29 mouse cellular contexts compared by ENCODE assay signal in the genomic region with DNA sequence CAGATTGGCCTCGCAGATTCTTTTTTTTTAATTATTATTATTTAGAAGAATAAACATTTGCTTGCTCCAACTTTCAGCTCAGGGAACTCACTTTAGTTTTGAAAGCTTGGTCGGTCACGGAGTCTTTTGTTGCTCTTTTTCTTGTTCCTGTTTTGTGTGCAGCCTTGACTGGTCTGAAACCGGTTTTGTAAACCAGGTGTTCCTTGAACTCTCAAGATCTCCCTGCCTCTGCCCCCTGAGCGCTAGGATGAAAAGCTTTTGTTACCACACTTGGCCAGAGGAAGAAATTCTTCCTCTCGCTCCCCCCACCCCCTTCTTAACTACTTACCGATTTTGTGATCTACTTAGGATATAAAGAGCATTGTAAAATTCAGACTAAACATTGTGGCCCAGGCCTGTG. TPM values are rescaled to one million over a fixed set of nuclear protein-coding genes. Genes with fewer than 3 reads are reported as not detected.
DNase-seq lines count a peak whose midpoint lies in the region; ATAC-seq and TF ChIP-seq lines count a peak whose summit lies in the region.
"Had no signal": no experiment of that assay in that cellular context is flagged by ENCODE, and none has a peak within 500 bp of the region (broad histone marks: within the 10 kb centered on the region; RNA-seq: fewer than 3 reads in every experiment).

No protein-coding gene starts in this region.

- no peak overlapping the region for H3K4me2 ChIP-seq in kidney, embryonic 16.5 days (replicated peaks; ENCODE audit: low read depth, low read length)
- H3K4me2 ChIP-seq: embryonic facial prominence, embryonic 13.5 days; heart, embryonic 12.5 days; hindbrain, embryonic 12.5 days; limb, embryonic 12.5 days; liver, embryonic 11.5 days; lung, embryonic 14.5 days; midbrain, embryonic 15.5 days; neural tube, embryonic 12.5 days; stomach, embryonic 15.5 days had no signal

- no peak for ATAC-seq in kidney, embryonic 16.5 days (ENCODE audit: low FRiP score, low TSS enrichment)
- peak; percentile 36; the same call in 1 of the 2 replicates for ATAC-seq in granulocyte monocyte progenitor cell, adult 5-6 weeks (replicated peaks; ENCODE audit: poor library complexity, severe bottlenecking)
- ATAC-seq: forebrain, embryonic 14.5 days; intestine, postnatal 0 days; midbrain, embryonic 15.5 days had no signal

- H3K9me3 ChIP-seq in kidney, embryonic 16.5 days (ENCODE audit: low read length), result no peaks in the 10 kb centered on the region
- no peaks in the 10 kb centered on the region for H3K9me3 ChIP-seq in ES-Bruce4 (replicated peaks; ENCODE audit: control insufficient read depth, insufficient read depth, low read length, poor library complexity, severe bottlenecking)
- H3K9me3 ChIP-seq: embryonic facial prominence, embryonic 13.5 days; heart, embryonic 12.5 days; hindbrain, embryonic 12.5 days; limb, embryonic 12.5 days; midbrain, embryonic 15.5 days; neural tube, embryonic 12.5 days; stomach, embryonic 15.5 days had no signal

- WGBS in kidney, embryonic 16.5 days, result 78% methylated on average over 7 of the region's 7 CpGs

- peak; percentile 93 for TF ChIP-seq EP300 in ES-Bruce4 (IDR thresholded peaks at IDR 0.05; ENCODE audit: insufficient read depth, low read depth, low read length)

- H3K27me3 ChIP-seq in kidney, embryonic 16.5 days (ENCODE audit: insufficient read depth, low read length), result no peaks in the 10 kb centered on the region
- no peaks in the 10 kb centered on the region for H3K27me3 ChIP-seq in ES-Bruce4 (ENCODE audit: control insufficient read depth, insufficient read depth, low read length, poor library complexity, severe bottlenecking)
- H3K27me3 ChIP-seq: CH12.LX; embryonic facial prominence, embryonic 13.5 days; heart, embryonic 12.5 days; limb, embryonic 12.5 days; midbrain, embryonic 15.5 days; stomach, embryonic 15.5 days had no signal

- peaks cover 36% of the 10 kb centered on the region for H3K4me1 ChIP-seq in kidney, embryonic 16.5 days (ENCODE audit: insufficient read depth, low read length)
- H3K4me1 ChIP-seq in ES-Bruce4 (ENCODE audit: control insufficient read depth, insufficient read depth, low read length), result peaks cover 9% of the 10 kb centered on the region
- H3K4me1 ChIP-seq: midbrain, embryonic 15.5 days had no signal

- no peak overlapping the region for H3K9ac ChIP-seq in kidney, embryonic 16.5 days (replicated peaks; ENCODE audit: low read length)
- no peak overlapping the region for H3K9ac ChIP-seq in ES-Bruce4 (ENCODE audit: low read depth, poor library complexity, severe bottlenecking)
- H3K9ac ChIP-seq: embryonic facial prominence, embryonic 13.5 days; heart, embryonic 12.5 days; hindbrain, embryonic 12.5 days; limb, embryonic 12.5 days; lung, embryonic 14.5 days; midbrain, embryonic 15.5 days; neural tube, embryonic 12.5 days; stomach, embryonic 15.5 days had no signal

- no peak for DNase-seq in kidney, postnatal 4 days
- peak; percentile 62 for DNase-seq in thymus, postnatal 14 days
- no peak for DNase-seq in T-cell, adult 2 months (ENCODE audit: low spot score)
- DNase-seq in heart, adult 18-20 months, result no peak
- DNase-seq in lung, adult 18-20 months, result no peak
- DNase-seq: adrenal gland, adult 2 months; cerebellum, adult 18-20 months; cerebellum, postnatal 14 days; heart, postnatal 10 days; layer of hippocampus, postnatal 36 days; lung, embryonic 14.5 days; retina, postnatal 1 day; right cerebral cortex, postnatal 25 days; spleen, adult 18-20 months had no signal

- no peak for TF ChIP-seq CTCF in ES-Bruce4 (IDR thresholded peaks at IDR 0.05; ENCODE audit: low read depth, low read length)

- H3K27ac ChIP-seq in kidney, embryonic 16.5 days (ENCODE audit: low read length), result peak overlapping the region; percentile 50; the same call in 1 of the 2 replicates
- peak overlapping the region; percentile 93 for H3K27ac ChIP-seq in ES-Bruce4 (ENCODE audit: insufficient read depth, low read length)
- H3K27ac ChIP-seq: embryonic facial prominence, embryonic 13.5 days; hindbrain, embryonic 12.5 days; limb, embryonic 12.5 days; midbrain, embryonic 15.5 days; neural tube, embryonic 12.5 days; stomach, embryonic 15.5 days had no signal

- H3K36me3 ChIP-seq in kidney, embryonic 16.5 days (ENCODE audit: insufficient read depth, low read length), result no peaks in the 10 kb centered on the region
- H3K36me3 ChIP-seq in ES-Bruce4 (ENCODE audit: control insufficient read depth, insufficient read depth, low read length, poor library complexity, severe bottlenecking), result no peaks in the 10 kb centered on the region
- H3K36me3 ChIP-seq: embryonic facial prominence, embryonic 13.5 days; heart, embryonic 12.5 days; hindbrain, embryonic 12.5 days; limb, embryonic 12.5 days; midbrain, embryonic 15.5 days; neural tube, embryonic 12.5 days; stomach, embryonic 15.5 days had no signal

- H3K4me3 ChIP-seq in kidney, embryonic 16.5 days (ENCODE audit: low read length), result no peak overlapping the region
- no peak overlapping the region for H3K4me3 ChIP-seq in ES-Bruce4 (ENCODE audit: low read depth, low read length)
- H3K4me3 ChIP-seq: embryonic facial prominence, embryonic 13.5 days; erythroblast, embryonic 14.5 days; heart, embryonic 12.5 days; hindbrain, embryonic 12.5 days; limb, embryonic 12.5 days; midbrain, embryonic 15.5 days; neural tube, embryonic 12.5 days; stomach, embryonic 15.5 days had no signal

- no peak for TF ChIP-seq POLR2A in ES-Bruce4 (IDR thresholded peaks at IDR 0.05; ENCODE audit: insufficient read depth, low read length)

RNA-seq across cellular contexts. Expression of a gene that starts 10.3 kb away (rescaled TPM):
- 32.2 and 34.0 TPM in 2 replicates for polyA plus RNA-seq in kidney, embryonic 16.5 days (2015; fragmentation: Nextera tagmentation; extraction: Ambion mirVana)
- 140 and 149 TPM in 2 replicates for polyA plus RNA-seq in ES-Bruce4 (2011; ENCODE audit: insufficient read depth, insufficient read length, low read depth, missing spikeins)
- total RNA-seq in granulocyte monocyte progenitor cell, adult 5-6 weeks (2014; fragmentation: Nextera tagmentation), result 38.0 and 47.4 TPM in 2 replicates
- 54.0 and 54.3 TPM in 2 replicates for total RNA-seq in granulocyte monocyte progenitor cell, adult 5-6 weeks (2017)
- total RNA-seq in heart, adult 18-20 months (2021), result 10 to 100 TPM; 29.8 to 30.8 TPM

RNA-seq across cellular contexts. Expression of a gene that starts 56.7 kb away (rescaled TPM):
- 35.3 and 40.3 TPM in 2 replicates for polyA plus RNA-seq in kidney, embryonic 16.5 days (2015; fragmentation: Nextera tagmentation; extraction: Ambion mirVana)
- polyA plus RNA-seq in ES-Bruce4 (2011; ENCODE audit: insufficient read depth, insufficient read length, low read depth, missing spikeins), result 49.6 and 57.2 TPM in 2 replicates
- total RNA-seq in granulocyte monocyte progenitor cell, adult 5-6 weeks (2014; fragmentation: Nextera tagmentation), result 80.3 and 105 TPM in 2 replicates
- total RNA-seq in granulocyte monocyte progenitor cell, adult 5-6 weeks (2017), result 50.8 and 51.8 TPM in 2 replicates
- total RNA-seq in heart, adult 18-20 months (2021), result 10 to 100 TPM; 11.0 to 14.5 TPM
